Mouse (Mus musculus) ES-E14 (cell line): Measurements from ENCODE around the gene Gm42421.

Experiments
- CHD2 ChIP-seq: IDR thresholded peaks from 2 replicates; pipeline ENCODE4 v1.6.1; 2014; ENCODE audit warnings: mild to moderate bottlenecking, low read depth, low read length, inconsistent platforms
- MAFK ChIP-seq: IDR thresholded peaks from 2 replicates; pipeline ENCODE4 v1.6.1; 2014; ENCODE audit warnings: mild to moderate bottlenecking, low read depth, low read length, inconsistent platforms; ENCODE audit not compliant: insufficient read depth

GRCm38 (mm10) chr5:143906429-143906828 lies 21.5 kb upstream of the Gm42421 start:
- TF ChIP-seq CHD2 (no peak), MAFK (no peak)
